Mouse (Mus musculus) lung, adult 2 months (tissue): ENCODE data around the gene Padi1.

ENCODE experiments used
- CTCF ChIP-seq: fragments of 200-500 bp; IDR thresholded peaks from 2 replicates; pipeline ENCODE4 v1.5.1; 2011; ENCODE audit warnings: mild to moderate bottlenecking, low read length, control low read depth; ENCODE audit not compliant: insufficient read depth
- POLR2A ChIP-seq: fragments of 200-500 bp; IDR thresholded peaks from 2 replicates; pipeline ENCODE4 v1.6.1; 2011; ENCODE audit warnings: low read depth, mild to moderate bottlenecking, control low read depth, low read length, borderline replicate concordance; ENCODE audit errors: extremely low read depth

DNA sequence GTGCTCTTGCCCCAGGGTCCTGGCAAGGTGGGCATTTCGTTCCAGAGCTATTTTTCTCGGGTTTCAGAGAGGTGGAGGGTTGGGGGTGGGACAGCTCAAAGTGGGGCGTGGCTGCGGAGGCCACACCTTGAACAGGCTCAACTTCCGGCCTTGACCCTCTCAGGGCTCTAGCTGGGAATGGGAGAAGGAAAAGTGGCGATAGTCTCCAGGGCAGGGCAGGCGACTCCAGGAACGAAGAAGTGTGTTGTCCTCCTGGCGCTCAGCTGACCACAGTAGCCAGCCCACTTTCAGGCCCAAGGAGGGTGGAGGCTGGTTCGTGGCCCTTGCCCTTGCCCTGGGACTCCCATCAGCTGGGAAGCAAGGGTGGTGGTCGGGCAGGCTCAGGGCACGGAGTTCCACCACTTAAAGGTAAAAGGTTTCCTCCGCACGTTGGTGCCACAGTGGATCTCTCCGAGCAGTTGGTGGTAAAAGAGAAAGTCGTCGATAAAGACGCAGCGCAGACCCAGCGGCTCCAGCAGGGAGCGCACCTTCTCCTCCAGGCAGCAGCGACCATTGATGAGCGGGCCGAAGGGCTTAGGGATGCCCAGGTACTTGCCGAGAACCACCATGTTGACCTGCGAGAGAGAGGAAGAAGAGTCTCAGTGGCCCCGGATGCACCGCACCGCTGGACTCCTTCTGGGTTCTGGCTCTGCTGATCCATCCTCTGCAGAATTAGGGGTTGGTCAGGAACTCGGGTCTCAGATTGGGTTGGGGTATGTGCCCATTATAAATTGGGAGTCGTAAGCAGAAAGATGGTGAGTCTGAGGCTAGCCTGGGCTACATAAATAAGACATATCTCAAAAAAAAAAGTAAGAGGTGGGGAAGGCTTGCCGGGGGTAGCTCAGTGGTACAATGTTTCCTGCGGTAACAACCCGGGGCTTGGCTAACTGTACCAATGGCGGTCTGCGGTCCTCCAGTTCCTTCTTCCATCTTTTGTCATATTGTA is 31.0 kb downstream of the Padi1 start:
- peak; percentile 34; the same call in 1 of the 2 replicates for TF ChIP-seq POLR2A
- TF ChIP-seq CTCF = peak; percentile 23; the same call in 1 of the 2 replicates
